Mouse (Mus musculus): ENCODE measurements around the gene Gm20388. TPM values are rescaled to one million over a fixed set of nuclear protein-coding genes. Genes with fewer than 3 reads are reported as not detected.
"Not testable (repeated sequence)": the region's sequence is repeated elsewhere in the genome, so short reads cannot be mapped to it uniquely, and the experiment has no call there.

Gene Gm20388
- total RNA-seq, 2 experiments from 2014 or later = 8.8 TPM

DNA sequence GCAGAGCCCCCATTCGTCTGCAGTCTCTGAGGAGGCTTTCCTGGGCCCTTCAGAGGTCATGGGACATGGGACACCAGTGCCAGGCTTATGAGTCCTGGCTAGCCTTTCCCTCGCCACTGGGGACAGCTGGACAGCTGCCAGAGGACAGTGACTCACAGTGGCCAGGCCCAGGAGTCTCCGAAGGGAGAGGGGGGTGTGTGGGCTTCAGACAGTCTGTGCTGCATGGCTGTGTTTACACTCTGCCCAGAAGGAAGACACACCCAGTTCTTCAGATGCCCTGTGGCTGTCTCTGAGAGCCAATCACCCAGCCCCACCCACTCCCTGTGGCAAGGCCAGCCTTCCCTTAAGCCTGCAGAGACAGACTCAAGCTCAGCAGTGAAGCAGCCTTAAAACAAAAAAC is 1662.6 kb downstream of the Gm20388 start:
- DNase-seq (ENCODE audit: extremely low spot score in 1 of 2, low spot score in 1 of 2) = no peak

- DNase-seq (ENCODE audit: extremely low spot score in 1 of 2, low spot score in 1 of 2) = no peak
Observed at GRCm38 (mm10) chr8:121575661-121576060, 1665.0 kb downstream of the Gm20388 start.

GRCm38 (mm10) chr8:121577751-121578675 is 1667.4 kb downstream of the Gm20388 start:
- DNase-seq (ENCODE audit: extremely low spot score in 1 of 2, low spot score in 1 of 2) = no peak

DNA sequence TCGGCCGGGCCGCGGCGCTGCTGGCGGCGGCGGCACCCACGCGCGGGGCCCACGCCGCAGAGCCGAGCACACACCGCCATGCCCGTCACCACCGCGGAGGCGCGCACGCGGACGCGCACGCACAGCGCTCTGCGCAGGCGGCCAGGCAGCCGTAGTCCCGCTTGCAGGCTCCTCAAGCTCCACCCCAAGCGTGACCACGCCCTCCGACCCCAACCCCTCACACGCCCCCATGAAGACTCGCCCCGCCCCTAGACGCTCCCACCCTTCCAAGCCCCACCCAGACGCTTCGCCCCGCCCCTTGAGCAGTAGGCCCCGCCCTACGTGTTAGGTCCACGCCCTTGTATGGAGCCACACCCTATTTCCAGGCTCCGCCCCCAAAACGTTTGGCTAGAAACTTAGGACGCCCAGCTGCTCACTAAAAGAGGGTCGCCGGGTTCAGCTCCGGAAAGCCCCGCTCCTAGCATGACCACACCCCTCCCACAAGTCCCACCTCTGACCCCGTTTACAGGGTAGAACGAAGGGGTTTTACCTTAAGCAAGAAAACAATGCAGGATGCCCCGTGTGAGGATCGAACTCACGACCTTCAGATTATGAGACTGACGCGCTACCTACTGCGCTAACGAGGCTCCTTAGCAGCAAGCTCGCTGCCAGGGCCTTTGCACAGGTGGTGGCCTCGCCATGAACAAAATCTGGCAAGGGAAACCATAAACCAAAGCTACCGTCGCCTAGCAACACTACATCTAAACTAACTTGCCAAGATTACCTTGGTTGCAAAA is 1668.2 kb downstream of the Gm20388 start, which contains the start of gene Fbxo31:
Fbxo31 (minus strand) TSS at position 131 of the 776 bp plus-strand sequence.
- DNase-seq (ENCODE audit: extremely low spot score in 1 of 2, low spot score in 1 of 2) = peak; percentile 91 to 94

- DNase-seq (ENCODE audit: extremely low spot score in 1 of 2, low spot score in 1 of 2) = no peak
Observed at GRCm38 (mm10) chr8:121580465-121580864, 1669.8 kb downstream of the Gm20388 start.

DNA sequence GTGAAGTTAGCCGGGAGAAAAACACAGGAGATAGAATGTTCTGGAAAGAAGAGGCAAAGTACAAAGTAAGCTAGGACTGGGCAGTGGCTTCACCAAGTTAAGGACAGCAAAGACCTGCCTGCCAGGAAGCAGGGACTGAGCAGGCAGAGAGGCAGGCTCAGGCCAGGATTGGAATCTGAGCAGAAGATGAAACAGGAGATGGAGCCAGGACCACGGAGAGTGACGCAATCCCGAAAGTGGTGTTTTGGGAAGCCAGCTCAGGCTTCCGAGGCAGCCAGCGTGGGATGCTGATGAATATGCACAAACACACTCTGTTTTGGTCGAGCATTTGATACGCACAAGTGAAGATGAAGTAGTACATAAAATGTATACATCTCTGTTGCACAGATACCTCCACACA is 1673.0 kb downstream of the Gm20388 start:
- no peak for DNase-seq (ENCODE audit: extremely low spot score in 1 of 2, low spot score in 1 of 2)

- DNase-seq (ENCODE audit: extremely low spot score in 1 of 2, low spot score in 1 of 2) = no peak
Observed at GRCm38 (mm10) chr8:121584730-121585129, 1674.1 kb downstream of the Gm20388 start.

GRCm38 (mm10) chr8:121585159-121585825 is 1674.7 kb downstream of the Gm20388 start:
- DNase-seq (ENCODE audit: extremely low spot score in 1 of 2, low spot score in 1 of 2) = peak; percentile 97 to 99

GRCm38 (mm10) chr8:121588750-121589149 is 1678.1 kb downstream of the Gm20388 start:
- DNase-seq (ENCODE audit: extremely low spot score in 1 of 2, low spot score in 1 of 2) = no peak

DNA sequence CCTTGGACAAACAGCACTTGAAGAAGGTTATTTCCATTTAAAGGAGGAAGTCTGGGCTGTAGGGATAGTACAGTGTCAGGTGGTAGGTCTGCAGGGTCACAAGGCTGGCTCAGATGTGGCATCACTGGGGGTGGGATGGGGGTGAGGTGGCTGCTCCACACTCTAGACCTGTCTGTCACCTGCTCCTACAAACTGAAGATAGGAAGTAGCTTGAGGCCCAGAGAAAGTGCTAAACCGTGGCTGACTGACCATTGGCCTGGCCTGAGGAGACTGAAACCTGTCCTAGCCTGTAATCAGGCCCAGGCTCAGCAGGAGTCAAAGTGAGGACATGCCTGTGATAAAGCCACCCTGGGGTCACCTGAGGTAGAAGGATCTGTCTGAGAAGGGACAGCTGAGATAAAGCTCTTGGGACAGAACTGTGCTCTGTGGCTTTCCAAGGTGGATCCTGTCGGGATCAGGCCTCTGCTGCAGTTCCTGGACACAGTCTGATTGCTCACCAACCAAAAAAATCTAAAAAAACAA is 1678.6 kb downstream of the Gm20388 start:
- DNase-seq (ENCODE audit: extremely low spot score in 1 of 2, low spot score in 1 of 2) = no peak

DNA sequence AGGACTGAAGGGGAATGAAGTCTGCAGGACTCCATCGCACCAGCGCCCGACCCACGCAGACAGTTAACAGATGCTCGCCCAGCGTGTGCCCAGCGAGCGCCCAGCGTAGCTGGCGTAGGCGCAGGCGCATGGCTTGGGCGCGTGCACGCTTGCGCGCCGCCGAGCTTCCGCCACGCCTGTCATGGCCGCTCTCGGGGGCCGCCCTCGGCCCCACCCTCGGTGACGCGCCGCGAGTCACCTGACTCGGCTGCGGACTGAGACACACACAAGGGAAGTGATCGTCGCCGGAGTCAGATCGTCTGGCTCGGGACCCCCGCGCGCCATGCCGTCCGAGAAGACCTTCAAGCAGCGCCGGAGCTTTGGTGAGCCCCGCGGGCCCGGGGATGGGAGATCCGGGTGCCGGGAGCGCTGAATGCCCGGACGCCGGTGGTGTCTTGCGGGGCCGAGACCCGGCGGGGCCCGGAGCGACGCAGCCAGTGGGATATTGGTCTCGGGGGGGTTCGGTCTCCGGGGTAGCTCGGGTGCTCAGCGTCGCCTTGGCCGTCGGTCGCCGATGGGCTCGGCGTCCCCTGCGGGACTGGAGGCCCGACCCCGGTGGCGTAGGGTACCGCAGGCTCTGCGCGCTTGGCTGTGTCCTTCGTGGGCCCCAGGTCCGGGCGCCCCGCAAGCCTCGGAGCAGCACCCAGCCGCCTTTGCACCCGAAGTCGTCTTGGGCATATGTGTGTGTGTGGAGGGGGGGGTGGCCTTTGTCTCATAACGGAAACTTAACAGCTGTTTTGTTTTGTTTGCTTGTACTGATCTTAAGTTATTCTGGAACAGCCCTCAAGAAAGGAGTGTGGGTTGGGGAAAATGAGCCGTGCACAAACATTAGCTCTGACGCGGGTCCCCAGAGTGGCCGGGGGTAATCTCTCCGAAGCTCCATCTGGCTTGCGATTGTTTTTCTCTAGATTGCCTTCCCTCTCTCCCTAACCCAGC is 1679.8 kb downstream of the Gm20388 start, which contains the start of gene Map1lc3b:
Map1lc3b (plus strand) TSS at position 159 of the 975 bp plus-strand sequence.
- DNase-seq (ENCODE audit: extremely low spot score in 1 of 2, low spot score in 1 of 2) = peak; percentile 92 to 95

- no peak for DNase-seq (ENCODE audit: extremely low spot score in 1 of 2, low spot score in 1 of 2)
Observed at GRCm38 (mm10) chr8:121591178-121592066, 1680.8 kb downstream of the Gm20388 start.

GRCm38 (mm10) chr8:121593293-121593692 is 1682.7 kb downstream of the Gm20388 start:
- no peak for DNase-seq (ENCODE audit: extremely low spot score in 1 of 2, low spot score in 1 of 2)

- no peak for DNase-seq (ENCODE audit: extremely low spot score in 1 of 2, low spot score in 1 of 2)
Observed at GRCm38 (mm10) chr8:121593983-121594382, 1683.3 kb downstream of the Gm20388 start.

- not testable (repeated sequence) for DNase-seq (ENCODE audit: extremely low spot score in 1 of 2, low spot score in 1 of 2)
Observed at GRCm38 (mm10) chr8:121597492-121597891, 1686.9 kb downstream of the Gm20388 start.

GRCm38 (mm10) chr8:121598190-121598589 is 1687.5 kb downstream of the Gm20388 start:
- DNase-seq (ENCODE audit: extremely low spot score in 1 of 2, low spot score in 1 of 2) = no peak

DNA sequence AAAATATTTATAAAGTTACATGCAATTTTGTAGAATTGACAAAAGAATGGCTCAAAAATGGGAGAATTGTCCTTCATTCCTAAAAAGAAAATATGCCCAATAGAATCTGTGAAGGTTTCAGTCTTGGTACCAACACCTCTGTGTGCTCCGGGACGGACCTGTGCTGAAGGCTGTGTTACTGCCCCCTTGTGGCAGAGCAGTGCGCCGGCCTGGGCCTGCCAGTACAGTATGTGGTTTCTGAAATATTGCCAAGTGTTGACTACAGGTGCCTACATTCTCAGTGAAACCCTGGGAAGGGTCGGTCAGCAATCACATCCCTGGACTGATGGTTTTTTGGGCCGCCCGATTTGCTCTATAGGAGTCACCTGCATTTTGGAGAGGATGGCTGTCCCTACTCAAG is 1688.3 kb downstream of the Gm20388 start:
- DNase-seq (ENCODE audit: extremely low spot score in 1 of 2, low spot score in 1 of 2) = peak; percentile 57 to 75

- no peak for DNase-seq (ENCODE audit: extremely low spot score in 1 of 2, low spot score in 1 of 2)
Observed at GRCm38 (mm10) chr8:121599842-121600241, 1689.2 kb downstream of the Gm20388 start.
